Comparison of ENCODE assay signal across 9 mouse cellular contexts in the genomic region with DNA sequence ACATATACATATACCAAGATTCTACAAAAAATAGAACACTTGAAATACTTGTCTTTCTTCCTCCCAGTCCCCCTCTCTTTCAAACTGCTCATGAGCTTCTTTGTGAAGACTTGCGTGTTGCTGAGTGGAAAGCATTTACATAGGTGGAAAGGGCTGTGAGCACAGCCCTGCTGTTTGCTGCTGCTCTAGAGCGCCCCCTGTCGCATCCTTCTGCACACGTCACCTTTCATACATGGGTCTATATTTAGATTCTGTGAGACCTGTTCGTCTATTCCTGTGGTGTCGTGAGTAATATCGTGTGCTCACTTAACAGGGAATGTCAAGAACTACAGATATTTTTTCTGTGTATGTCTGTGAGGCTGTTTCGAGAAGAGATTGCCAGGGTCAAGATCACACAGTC. TPM values are rescaled to one million over a fixed set of nuclear protein-coding genes. Genes with fewer than 3 reads are reported as not detected.
DNase-seq lines count a peak whose midpoint lies in the region; ATAC-seq lines count a peak whose summit lies in the region.
"Had no signal": no experiment of that assay in that cellular context is flagged by ENCODE, and none has a peak within 500 bp of the region (broad histone marks: within the 10 kb centered on the region; RNA-seq: fewer than 3 reads in every experiment).

No protein-coding gene starts in this region.

- no peaks in the 10 kb centered on the region for H3K27me3 ChIP-seq in stomach, embryonic 14.5 days (ENCODE audit: control insufficient read depth, insufficient read depth, low read length)
- H3K27me3 ChIP-seq: hindbrain, embryonic 15.5 days had no signal

- no peaks in the 10 kb centered on the region for H3K36me3 ChIP-seq in stomach, embryonic 14.5 days (ENCODE audit: control insufficient read depth, insufficient read depth, low read length)
- H3K36me3 ChIP-seq: hindbrain, embryonic 15.5 days had no signal

- WGBS in large intestine, adult 2 months, result 9% methylated on average over 8 of the region's 8 CpGs
- 13% methylated on average over 8 of the region's 8 CpGs for WGBS in stomach, embryonic 14.5 days

- H3K9me3 ChIP-seq in stomach, embryonic 14.5 days (ENCODE audit: control insufficient read depth, low read depth, low read length), result no peaks in the 10 kb centered on the region
- H3K9me3 ChIP-seq: hindbrain, embryonic 15.5 days had no signal

- no peak overlapping the region for H3K27ac ChIP-seq in stomach, embryonic 14.5 days (ENCODE audit: low read length)
- H3K27ac ChIP-seq: hindbrain, embryonic 15.5 days had no signal

- ATAC-seq in CD4-positive, CD25-positive, alpha-beta regulatory T cell, adult 4 months, result no peak
- peak; percentile 56; the same call in 1 of the 2 replicates for ATAC-seq in stomach, embryonic 14.5 days (ENCODE audit: insufficient number of reproducible peaks, insufficient read depth, low FRiP score, low read depth)

- H3K9ac ChIP-seq in stomach, embryonic 14.5 days (replicated peaks; ENCODE audit: low read depth, low read length), result no peak overlapping the region
- H3K9ac ChIP-seq: hindbrain, embryonic 15.5 days had no signal

- DNase-seq in CD4-positive, CD25-positive, alpha-beta regulatory T cell, adult 2 months (ENCODE audit: low read depth, low spot score), result peak; percentile 15
- peak; percentile 2 to 5 for DNase-seq in urinary bladder, adult 18-20 months (ENCODE audit: low spot score in 2 of 2)
- no peak for DNase-seq in urinary bladder, postnatal 10 days (ENCODE audit: low spot score)
- peak; percentile 5 to 17 for DNase-seq in frontal cortex, postnatal 25 days (ENCODE audit: low spot score in 2 of 2)
- DNase-seq in large intestine, adult 2 months (ENCODE audit: low read depth, low spot score), result peak; percentile 38
- peak; percentile 51 to 65 for DNase-seq in lung, postnatal 4 days

- no peaks in the 10 kb centered on the region for H3K4me1 ChIP-seq in stomach, embryonic 14.5 days (ENCODE audit: control insufficient read depth, insufficient read depth, low read length)
- H3K4me1 ChIP-seq: hindbrain, embryonic 15.5 days had no signal

- no peak overlapping the region for H3K4me3 ChIP-seq in stomach, embryonic 14.5 days (ENCODE audit: low read depth, low read length)
- H3K4me3 ChIP-seq: hindbrain, embryonic 15.5 days had no signal

- no peak overlapping the region for H3K4me2 ChIP-seq in stomach, embryonic 14.5 days (replicated peaks; ENCODE audit: low read depth, low read length)
- H3K4me2 ChIP-seq: hindbrain, embryonic 15.5 days had no signal

RNA-seq across cellular contexts. Expression of gene Foxa2, which starts 35.5 kb away (rescaled TPM):
- not detected for polyA plus RNA-seq in CD4-positive, CD25-positive, alpha-beta regulatory T cell, adult 4 months (2017; shearing (Covaris generic))
- 5.2 and 8.5 TPM in 2 replicates for polyA plus RNA-seq in large intestine, adult 2 months (2012; rRNA removed)
- polyA plus RNA-seq in stomach, embryonic 14.5 days (2014; fragmentation: Nextera tagmentation; extraction: Ambion mirVana), result 18.2 and 20.4 TPM in 2 replicates
